Mouse (Mus musculus) embryonic facial prominence, embryonic 12.5 days (tissue): ENCODE measurements around the gene Mast4. TPM values are rescaled to one million over a fixed set of nuclear protein-coding genes. Genes with fewer than 3 reads are reported as not detected.

Experiments used
- ATAC-seq: fragments of 200-750 bp; cut with Nextera tagmentation; 2 replicates; pipeline ENCODE4 v1.8.0; 2017; ENCODE audit not compliant: insufficient number of reproducible peaks, insufficient read depth, low FRiP score, low TSS enrichment
- H3K27ac ChIP-seq: fragments of 300-500 bp; sonication (generic); 2 replicates; pipeline ENCODE4 v1.5.1; 2016; ENCODE audit warnings: mild to moderate bottlenecking
- H3K27me3 ChIP-seq: fragments of 300-500 bp; sonication (generic); 2 replicates; pipeline ENCODE4 v1.6.1; 2016; ENCODE audit warnings: mild to moderate bottlenecking, moderate library complexity
- H3K36me3 ChIP-seq: fragments of 300-500 bp; sonication (generic); 2 replicates; pipeline ENCODE4 v1.6.1; 2016; ENCODE audit warnings: mild to moderate bottlenecking
- H3K4me1 ChIP-seq: fragments of 300-500 bp; sonication (generic); 2 replicates; pipeline ENCODE4 v1.6.1; 2016
- H3K4me2 ChIP-seq: fragments of 300-500 bp; sonication (generic); replicated peaks from 2 replicates; pipeline ENCODE4 v1.6.1; 2016; ENCODE audit warnings: mild to moderate bottlenecking, moderate library complexity
- H3K4me3 ChIP-seq: fragments of 300-500 bp; sonication (generic); 2 replicates; pipeline ENCODE4 v1.5.1; 2016; ENCODE audit warnings: mild to moderate bottlenecking
- H3K9ac ChIP-seq: fragments of 300-500 bp; sonication (generic); 2 replicates; pipeline ENCODE4 v1.6.1; 2016; ENCODE audit warnings: mild to moderate bottlenecking, moderate library complexity
- H3K9me3 ChIP-seq: fragments of 300-500 bp; sonication (generic); 2 replicates; pipeline ENCODE4 v1.6.1; 2016; ENCODE audit warnings: mild to moderate bottlenecking, moderate library complexity
- WGBS: fragments of 180-500 bp; shearing (Covaris S2); methylation state at CpG from one replicate; pipeline ENCODE4 v1.1.7; 2016; 5-methylcytosine and 5-hydroxymethylcytosine counted together
- polyA plus RNA-seq: library from polyadenylated mRNA; unstranded; fragments of >200 nt; fragmentation: Nextera tagmentation; extraction: Ambion mirVana; gene quantifications from 2 replicates; pipeline ENCODE4 v1.2.1, GENCODE M21; 2016

The Mast4 gene
- polyA plus RNA-seq, 1 experiment from 2014 or later: 28.5 TPM

GRCm38 (mm10) chr13:103334723-103335458, 594 bp upstream of the Mast4 start:
- H3K36me3 ChIP-seq: no peaks in the 10 kb centered on the region
- peaks cover 15% of the 10 kb centered on the region for H3K4me1 ChIP-seq
- WGBS: 1% methylated on average over 32 of the region's 32 CpGs
- H3K4me3 ChIP-seq: peak overlapping the region; percentile 71
- peak overlapping the region; percentile 94 for H3K4me2 ChIP-seq
- ATAC-seq: peak; percentile 26; the same call in 1 of the 2 replicates
- H3K9ac ChIP-seq: peak overlapping the region; percentile 65
- H3K27me3 ChIP-seq: peaks cover 47% of the 10 kb centered on the region
- H3K9me3 ChIP-seq: no peaks in the 10 kb centered on the region
- H3K27ac ChIP-seq: no peak overlapping the region

GRCm38 (mm10) chr13:103333601-103334391, 501 bp downstream of the Mast4 start:
- H3K4me1 ChIP-seq: peaks cover 15% of the 10 kb centered on the region
- WGBS: under 1% methylated on average over 73 of the region's 74 CpGs
- peak overlapping the region; percentile 94 for H3K4me2 ChIP-seq
- peak; percentile 72 for ATAC-seq
- peaks cover 47% of the 10 kb centered on the region for H3K27me3 ChIP-seq
- H3K9me3 ChIP-seq: no peaks in the 10 kb centered on the region
- peak overlapping the region; percentile 71 for H3K4me3 ChIP-seq
- no peaks in the 10 kb centered on the region for H3K36me3 ChIP-seq
- no peak overlapping the region for H3K27ac ChIP-seq
- H3K9ac ChIP-seq: peak overlapping the region; percentile 65

GRCm38 (mm10) chr13:103333153-103333552, 1.1 kb downstream of the Mast4 start:
- peak overlapping the region; percentile 65; the same call in 1 of the 2 replicates for H3K9ac ChIP-seq
- H3K27me3 ChIP-seq: peaks cover 47% of the 10 kb centered on the region
- H3K4me2 ChIP-seq: peak overlapping the region; percentile 94
- H3K36me3 ChIP-seq: no peaks in the 10 kb centered on the region
- no peaks in the 10 kb centered on the region for H3K9me3 ChIP-seq
- H3K27ac ChIP-seq: no peak overlapping the region
- 6% methylated on average over 17 of the region's 17 CpGs for WGBS
- H3K4me1 ChIP-seq: peaks cover 15% of the 10 kb centered on the region
- peak overlapping the region; percentile 71 for H3K4me3 ChIP-seq
- no peak for ATAC-seq

DNA sequence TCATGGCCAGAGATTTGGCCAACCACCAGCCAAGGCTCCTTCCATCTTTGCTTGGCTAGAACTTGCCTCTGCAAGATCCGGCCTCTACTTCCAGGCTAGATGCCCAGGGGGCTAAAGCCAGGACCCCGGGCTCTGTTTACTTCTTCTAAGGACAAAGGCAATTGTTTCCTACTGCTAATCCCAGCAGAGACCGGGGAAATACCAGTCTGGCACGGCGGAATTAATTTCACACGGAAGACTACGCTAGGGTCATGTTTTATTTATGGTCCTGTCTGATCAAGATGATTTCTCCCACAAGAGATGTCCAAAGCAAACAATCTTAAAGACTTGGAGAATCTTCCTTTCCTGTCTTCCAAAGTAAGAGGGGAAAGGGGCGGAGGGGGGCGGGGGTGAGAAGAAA, 1.6 kb downstream of the Mast4 start:
- ATAC-seq: no peak
- Histone ChIP-seq H3K27ac (no peak overlapping the region), H3K9ac (no peak overlapping the region), H3K27me3 (peaks cover 47% of the 10 kb centered on the region), H3K4me1 (peaks cover 15% of the 10 kb centered on the region), H3K4me2 (peak overlapping the region; percentile 94), H3K36me3 (no peaks in the 10 kb centered on the region), H3K9me3 (no peaks in the 10 kb centered on the region), H3K4me3 (peak overlapping the region; percentile 71)
- WGBS: 3% methylated on average over 9 of the region's 9 CpGs

GRCm38 (mm10) chr13:103331096-103331495, 3.2 kb downstream of the Mast4 start:
- Histone ChIP-seq H3K36me3 (no peaks in the 10 kb centered on the region), H3K4me2 (no peak overlapping the region), H3K9me3 (no peaks in the 10 kb centered on the region), H3K27me3 (peaks cover 40% of the 10 kb centered on the region), H3K4me1 (peaks cover 15% of the 10 kb centered on the region), H3K9ac (no peak overlapping the region), H3K4me3 (no peak overlapping the region), H3K27ac (no peak overlapping the region)
- WGBS: 62% methylated on average over 7 of the region's 7 CpGs
- ATAC-seq: no peak

- Histone ChIP-seq H3K36me3 (no peaks in the 10 kb centered on the region), H3K4me1 (peaks cover 3% of the 10 kb centered on the region; the same call in 1 of the 2 replicates), H3K27ac (no peak overlapping the region), H3K4me2 (no peak overlapping the region), H3K27me3 (peaks cover 17% of the 10 kb centered on the region), H3K9me3 (0 out of 2 replicates have a peak, but pooled peaks cover under 1% of the 10 kb centered on the region), H3K9ac (no peak overlapping the region), H3K4me3 (no peak overlapping the region)
- no peak for ATAC-seq
- WGBS: 78% methylated on average over 16 of the region's 16 CpGs
Observed at GRCm38 (mm10) chr13:103328299-103328698, 6.0 kb downstream of the Mast4 start.

GRCm38 (mm10) chr13:103327843-103328242, 6.5 kb downstream of the Mast4 start:
- Histone ChIP-seq H3K9me3 (0 out of 2 replicates have a peak, but pooled peaks cover 2% of the 10 kb centered on the region), H3K4me3 (no peak overlapping the region), H3K27me3 (peaks cover 13% of the 10 kb centered on the region), H3K4me1 (0 out of 2 replicates have a peak, but pooled peaks cover 3% of the 10 kb centered on the region), H3K36me3 (no peaks in the 10 kb centered on the region), H3K9ac (no peak overlapping the region), H3K4me2 (no peak overlapping the region), H3K27ac (no peak overlapping the region)
- ATAC-seq: no peak
- 73% methylated on average over 9 of the region's 9 CpGs for WGBS

DNA sequence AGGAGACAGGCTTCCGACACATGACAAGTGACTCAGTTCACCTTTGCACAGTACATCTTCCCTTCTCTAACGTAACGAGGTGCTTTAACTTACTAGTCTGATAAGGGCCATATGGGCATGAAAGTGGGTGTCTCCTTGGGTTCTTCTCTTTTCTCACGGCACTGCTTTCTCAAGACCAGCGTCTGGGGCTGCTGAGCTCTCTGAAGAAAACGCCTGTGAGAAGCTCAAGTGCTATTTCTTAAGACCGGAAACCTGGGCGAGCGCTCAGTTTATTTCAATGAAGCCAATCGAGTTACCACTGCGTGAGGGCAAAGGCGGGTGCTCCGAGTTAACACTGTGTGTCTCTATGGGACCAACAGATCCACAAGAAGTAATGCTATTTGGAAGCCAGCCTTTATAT, 8.1 kb downstream of the Mast4 start:
- H3K9ac ChIP-seq: no peak overlapping the region
- H3K27me3 ChIP-seq: no peaks in the 10 kb centered on the region; the same call in 1 of the 2 replicates
- no peaks in the 10 kb centered on the region for H3K4me1 ChIP-seq
- H3K9me3 ChIP-seq: 0 out of 2 replicates have a peak, but pooled peaks cover 2% of the 10 kb centered on the region
- no peak overlapping the region for H3K27ac ChIP-seq
- 89% methylated on average over 13 of the region's 13 CpGs for WGBS
- no peaks in the 10 kb centered on the region for H3K36me3 ChIP-seq
- ATAC-seq: no peak
- no peak overlapping the region for H3K4me2 ChIP-seq
- H3K4me3 ChIP-seq: no peak overlapping the region

GRCm38 (mm10) chr13:103319881-103320280, 14.4 kb downstream of the Mast4 start:
- no peaks in the 10 kb centered on the region for H3K27me3 ChIP-seq
- no peak overlapping the region for H3K4me2 ChIP-seq
- peaks cover 4% of the 10 kb centered on the region; the same call in 1 of the 2 replicates for H3K4me1 ChIP-seq
- H3K36me3 ChIP-seq: no peaks in the 10 kb centered on the region
- ATAC-seq: no peak
- H3K27ac ChIP-seq: no peak overlapping the region
- H3K9ac ChIP-seq: no peak overlapping the region
- H3K9me3 ChIP-seq: 0 out of 2 replicates have a peak, but pooled peaks cover 2% of the 10 kb centered on the region
- no peak overlapping the region for H3K4me3 ChIP-seq
- WGBS: 77% methylated on average over 9 of the region's 9 CpGs

DNA sequence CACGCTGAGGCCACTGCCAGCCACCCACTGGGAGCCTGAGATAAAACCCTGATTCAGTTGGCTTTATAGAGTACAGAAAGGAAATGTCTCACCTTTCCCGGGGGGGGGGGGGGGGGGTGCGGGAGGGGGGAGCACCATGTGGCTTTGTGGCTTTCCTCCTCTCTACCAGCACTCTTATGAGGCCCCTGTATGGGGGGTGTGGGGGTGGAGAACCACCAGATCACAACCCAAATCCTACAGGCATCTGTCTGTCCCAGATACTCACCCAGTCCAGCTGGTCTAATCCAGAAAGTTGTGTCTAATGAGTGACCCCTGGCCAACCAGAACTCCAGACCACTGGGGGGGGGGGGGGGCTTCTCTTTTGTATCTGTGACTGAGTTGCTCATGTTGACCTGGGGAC, 15.0 kb downstream of the Mast4 start:
- peaks cover 4% of the 10 kb centered on the region; the same call in 1 of the 2 replicates for H3K4me1 ChIP-seq
- no peaks in the 10 kb centered on the region for H3K27me3 ChIP-seq
- 0 out of 2 replicates have a peak, but pooled peaks cover 2% of the 10 kb centered on the region for H3K9me3 ChIP-seq
- no peak overlapping the region for H3K9ac ChIP-seq
- ATAC-seq: no peak; the same call in 1 of the 2 replicates
- H3K27ac ChIP-seq: no peak overlapping the region
- H3K36me3 ChIP-seq: no peaks in the 10 kb centered on the region
- H3K4me3 ChIP-seq: no peak overlapping the region
- WGBS: 32% methylated on average over 3 of the region's 3 CpGs
- no peak overlapping the region for H3K4me2 ChIP-seq

GRCm38 (mm10) chr13:103316777-103317367, 17.4 kb downstream of the Mast4 start:
- no peak overlapping the region for H3K9ac ChIP-seq
- 47% methylated on average over 3 of the region's 3 CpGs for WGBS
- no peak overlapping the region for H3K4me2 ChIP-seq
- no peak overlapping the region for H3K27ac ChIP-seq
- H3K9me3 ChIP-seq: no peaks in the 10 kb centered on the region
- ATAC-seq: no peak
- H3K36me3 ChIP-seq: no peaks in the 10 kb centered on the region
- H3K4me3 ChIP-seq: no peak overlapping the region
- H3K27me3 ChIP-seq: no peaks in the 10 kb centered on the region
- H3K4me1 ChIP-seq: peaks cover 4% of the 10 kb centered on the region; the same call in 1 of the 2 replicates
